Mouse (Mus musculus) small intestine, adult 2 months (tissue): Measurements from ENCODE around the gene Znrf3. TPM values are rescaled to one million over a fixed set of nuclear protein-coding genes. Genes with fewer than 3 reads are reported as not detected.

Experiments
- H3K27ac ChIP-seq: fragments of 200-500 bp; 2 replicates; pipeline ENCODE4 v1.5.1; 2012; ENCODE audit warnings: low read depth, low read length, control low read depth, inconsistent platforms; ENCODE audit not compliant: insufficient read depth
- H3K27me3 ChIP-seq: fragments of 200-500 bp; 2 replicates; pipeline ENCODE4 v1.6.1; 2012; ENCODE audit warnings: mild to moderate bottlenecking, moderate library complexity, low read length, inconsistent platforms; ENCODE audit not compliant: control insufficient read depth, insufficient read depth
- H3K36me3 ChIP-seq: fragments of 200-500 bp; 2 replicates; pipeline ENCODE4 v1.6.1; 2012; ENCODE audit warnings: mild to moderate bottlenecking, low read length, control low read depth, inconsistent platforms; ENCODE audit not compliant: control insufficient read depth, insufficient read depth
- H3K4me1 ChIP-seq: fragments of 200-500 bp; 2 replicates; pipeline ENCODE4 v1.6.1; 2012; ENCODE audit warnings: low read length, inconsistent platforms, mixed read lengths; ENCODE audit not compliant: control insufficient read depth, insufficient read depth, insufficient read length
- H3K4me3 ChIP-seq: fragments of 200-500 bp; 2 replicates; pipeline ENCODE4 v1.5.1; 2012; ENCODE audit warnings: low read depth, mild to moderate bottlenecking, control low read depth, inconsistent platforms, low read length, moderate library complexity
- CTCF ChIP-seq: fragments of 200-500 bp; IDR thresholded peaks from 2 replicates; pipeline ENCODE4 v1.5.1; 2012; ENCODE audit warnings: low read depth, mild to moderate bottlenecking, control low read depth, inconsistent platforms, low read length, moderate library complexity, mixed read lengths; ENCODE audit not compliant: insufficient replicate concordance, insufficient read length; ENCODE audit errors: extremely low read depth
- POLR2A ChIP-seq: fragments of 200-500 bp; IDR thresholded peaks from 2 replicates; pipeline ENCODE4 v1.6.1; 2012; ENCODE audit warnings: low read depth, mild to moderate bottlenecking, control low read depth, inconsistent platforms, low read length, moderate library complexity
- WGBS: fragments of 180-500 bp; shearing (Covaris S2); methylation state at CpG from one replicate; pipeline ENCODE4 v1.1.7; 2018; 5-methylcytosine and 5-hydroxymethylcytosine counted together
- polyA plus RNA-seq: library from polyadenylated mRNA; depleted of rRNA; stranded (reverse); fragments of >200 nt; gene quantifications from 2 replicates; pipeline ENCODE4 v1.2.3, GENCODE M21; 2012

The Znrf3 gene
- polyA plus RNA-seq, 1 experiment, result 4.1 TPM

DNA sequence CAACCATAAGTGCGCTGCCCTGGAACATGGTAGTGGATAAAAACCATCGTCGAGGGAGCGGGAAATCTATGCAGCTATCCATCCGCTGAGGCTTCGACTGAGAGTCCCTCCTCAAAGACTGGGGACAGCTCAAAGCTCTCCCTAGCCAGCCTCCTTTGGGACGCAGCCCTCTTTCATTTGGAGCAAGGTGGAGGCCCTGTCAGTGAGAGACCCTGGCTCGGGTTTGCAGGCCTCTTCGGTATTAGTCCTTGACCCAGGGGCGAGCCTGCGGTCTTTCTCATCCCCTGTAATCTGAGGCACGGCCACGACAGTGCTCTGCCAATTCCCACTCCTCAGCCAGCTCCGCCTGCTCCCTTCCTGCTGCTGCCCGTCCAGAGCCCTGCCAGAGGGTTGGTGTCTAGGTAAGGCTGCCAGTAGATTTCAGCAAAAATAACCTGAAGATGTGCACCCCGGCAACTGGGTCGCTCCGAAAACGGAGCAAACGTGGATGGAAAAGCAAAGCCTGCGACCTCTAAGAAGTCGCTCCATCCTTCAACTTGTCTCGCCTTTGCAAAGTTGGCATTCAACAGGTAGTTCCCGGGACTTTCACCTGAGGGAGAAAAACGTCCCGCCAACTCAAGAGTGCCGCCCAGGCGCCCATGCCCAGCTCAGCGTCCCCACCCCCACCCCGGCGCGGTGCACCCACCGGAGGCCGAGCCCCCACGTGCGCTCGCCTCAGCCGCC lies 975 bp downstream of the Znrf3 start:
- Histone ChIP-seq H3K36me3 (no peaks in the 10 kb centered on the region), H3K27me3 (no peaks in the 10 kb centered on the region), H3K4me3 (peak overlapping the region; percentile 86), H3K27ac (no peak overlapping the region), H3K4me1 (no peaks in the 10 kb centered on the region; the same call in 1 of the 2 replicates)
- WGBS, result 4% methylated on average over 38 of the region's 38 CpGs
- no peak for TF ChIP-seq POLR2A
- no peak for TF ChIP-seq CTCF

DNA sequence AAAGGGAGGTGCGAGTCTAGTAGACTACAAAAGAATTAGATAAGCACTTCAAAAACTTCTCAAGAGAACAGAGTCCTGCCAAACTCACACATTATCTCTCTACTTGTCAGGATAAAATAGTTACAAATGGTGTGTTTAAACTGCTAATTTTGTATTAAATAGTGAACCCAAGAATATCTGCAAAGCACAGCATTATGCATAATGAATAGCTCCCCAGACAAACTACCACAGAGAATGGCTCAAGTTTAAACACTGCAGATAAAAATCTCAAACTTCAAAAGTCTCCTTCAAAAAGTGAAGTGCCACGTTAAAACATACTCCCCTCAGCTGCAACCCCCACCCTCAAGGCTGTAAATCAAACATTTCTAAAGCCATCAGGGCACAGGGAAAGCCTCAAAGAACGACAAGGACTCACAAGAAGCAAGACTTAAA lies 2.0 kb downstream of the Znrf3 start:
- Histone ChIP-seq H3K27me3 (no peaks in the 10 kb centered on the region), H3K36me3 (no peaks in the 10 kb centered on the region), H3K4me3 (no peak overlapping the region), H3K27ac (no peak overlapping the region), H3K4me1 (no peaks in the 10 kb centered on the region; the same call in 1 of the 2 replicates)
- 13% methylated on average over 3 of the region's 3 CpGs for WGBS
- TF ChIP-seq POLR2A (no peak), CTCF (no peak)

- H3K4me1 ChIP-seq, result peaks cover 9% of the 10 kb centered on the region; the same call in 1 of the 2 replicates
- no peak overlapping the region for H3K4me3 ChIP-seq
- WGBS, result 74% methylated on average over 2 of the region's 2 CpGs
- no peaks in the 10 kb centered on the region for H3K27me3 ChIP-seq
- no peaks in the 10 kb centered on the region for H3K36me3 ChIP-seq
- H3K27ac ChIP-seq, result no peak overlapping the region
- TF ChIP-seq CTCF (no peak), POLR2A (no peak)
Observed at GRCm38 (mm10) chr11:5437646-5438045, 7.0 kb downstream of the Znrf3 start.

DNA sequence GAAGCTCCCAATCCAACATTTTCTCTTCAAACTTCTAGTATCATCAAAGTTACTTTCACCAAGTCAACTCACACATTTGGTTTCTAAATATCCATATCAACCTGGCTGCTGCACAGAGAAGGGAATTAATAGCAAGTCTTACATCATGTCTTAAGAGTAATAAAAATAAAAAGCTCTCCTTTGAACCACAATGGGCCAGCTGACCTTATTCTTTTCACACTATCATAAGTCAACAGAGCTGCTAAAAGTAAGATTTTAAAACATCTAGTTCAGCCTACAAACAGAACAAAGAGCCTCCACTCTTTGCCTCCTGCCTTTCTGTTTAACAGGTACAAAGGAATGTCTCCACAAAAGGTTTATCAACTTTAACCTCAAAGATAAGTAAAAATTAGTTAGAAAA lies 7.7 kb downstream of the Znrf3 start:
- H3K4me1 ChIP-seq, result peaks cover 9% of the 10 kb centered on the region; the same call in 1 of the 2 replicates

GRCm38 (mm10) chr11:5435493-5435892 lies 9.2 kb downstream of the Znrf3 start:
- WGBS, result 77% methylated on average over 1 of the region's 1 CpGs

More for the DNA sequence above, 7.7 kb downstream of the Znrf3 start:
- Histone ChIP-seq H3K4me3 (no peak overlapping the region), H3K36me3 (no peaks in the 10 kb centered on the region), H3K27ac (no peak overlapping the region), H3K27me3 (no peaks in the 10 kb centered on the region)
- no peak for TF ChIP-seq POLR2A

DNA sequence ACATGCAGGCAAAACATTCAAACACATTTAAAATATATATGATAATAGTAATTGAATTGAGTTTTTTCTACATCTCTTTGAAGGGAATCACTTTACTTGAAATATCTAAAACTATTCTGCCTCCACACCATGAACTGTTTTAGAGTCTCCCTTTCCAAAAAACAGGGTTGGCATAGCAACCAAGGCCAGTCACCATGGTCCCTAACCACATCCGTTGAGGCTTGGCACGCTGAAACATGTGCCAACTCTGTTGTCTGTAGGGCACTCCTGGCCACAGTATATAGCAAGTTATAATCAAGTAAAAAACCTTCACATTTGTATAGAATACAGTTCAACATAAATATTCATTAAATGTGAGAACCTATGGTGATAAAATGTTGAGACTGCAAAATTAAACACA lies 12.3 kb downstream of the Znrf3 start:
- Histone ChIP-seq H3K4me1 (peaks cover 8% of the 10 kb centered on the region; the same call in 1 of the 2 replicates), H3K27me3 (no peaks in the 10 kb centered on the region), H3K27ac (no peak overlapping the region), H3K36me3 (no peaks in the 10 kb centered on the region), H3K4me3 (no peak overlapping the region)
- no peak for TF ChIP-seq CTCF
- 70% methylated on average over 2 of the region's 2 CpGs for WGBS

More at GRCm38 (mm10) chr11:5435493-5435892, 9.2 kb downstream of the Znrf3 start:
- no peaks in the 10 kb centered on the region for H3K36me3 ChIP-seq
- H3K4me1 ChIP-seq, result peaks cover 9% of the 10 kb centered on the region; the same call in 1 of the 2 replicates
- no peaks in the 10 kb centered on the region for H3K27me3 ChIP-seq
- H3K27ac ChIP-seq, result peak overlapping the region; percentile 12
- H3K4me3 ChIP-seq, result no peak overlapping the region
- TF ChIP-seq CTCF, result no peak
- no peak for TF ChIP-seq POLR2A

GRCm38 (mm10) chr11:5430863-5431262 lies 13.8 kb downstream of the Znrf3 start:
- Histone ChIP-seq H3K4me1 (peaks cover 3% of the 10 kb centered on the region; the same call in 1 of the 2 replicates), H3K27me3 (no peaks in the 10 kb centered on the region), H3K27ac (no peak overlapping the region), H3K36me3 (no peaks in the 10 kb centered on the region), H3K4me3 (no peak overlapping the region)
- 28% methylated on average over 1 of the region's 1 CpGs for WGBS
- no peak for TF ChIP-seq POLR2A
- TF ChIP-seq CTCF, result no peak
